ENCODE assay signal across 12 mouse cellular contexts in the genomic region with DNA sequence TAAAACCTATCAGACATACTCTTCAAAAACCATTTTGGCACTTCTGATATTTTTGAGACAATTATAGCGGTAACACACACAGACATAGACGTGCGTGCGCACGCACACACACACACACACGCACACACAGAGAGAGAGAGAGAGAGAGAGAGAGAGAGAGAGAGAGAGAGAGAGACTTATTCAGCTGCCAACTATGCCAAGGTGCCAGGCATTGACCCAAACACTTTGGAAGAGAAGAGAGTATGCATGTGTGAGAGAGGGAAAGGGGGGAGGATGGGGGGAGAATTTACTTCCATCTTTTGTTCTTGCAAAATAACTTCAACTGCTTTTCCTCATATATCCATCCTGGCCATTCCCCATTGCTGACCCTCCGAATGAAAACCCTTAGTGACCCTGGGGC.
"Had no signal": no experiment of that assay in that cellular context is flagged by ENCODE, and none has a peak within 500 bp of the region (broad histone marks: within the 10 kb centered on the region; RNA-seq: fewer than 3 reads in every experiment).

No protein-coding gene starts in this region.

- DNase-seq: left cerebral cortex, postnatal 4 days; liver; liver, embryonic 13.5 days; liver, postnatal 0 days; lung, adult 18-20 months; lung, adult 2 months; lung, embryonic 14.5 days; lung, postnatal 10 days; lung, postnatal 14 days; lung, postnatal 36 days; lung, postnatal 4 days; midbrain, embryonic 14.5 days had no signal
